Mouse (Mus musculus): ENCODE measurements around the gene Utf1. TPM values are rescaled to one million over a fixed set of nuclear protein-coding genes. Genes with fewer than 3 reads are reported as not detected.
A peak's percentile ranks its signal among the peaks of the same experiment; 100 is the strongest.

Utf1 gene
- polyA plus RNA-seq, 1 experiment = 2.1 TPM

DNA sequence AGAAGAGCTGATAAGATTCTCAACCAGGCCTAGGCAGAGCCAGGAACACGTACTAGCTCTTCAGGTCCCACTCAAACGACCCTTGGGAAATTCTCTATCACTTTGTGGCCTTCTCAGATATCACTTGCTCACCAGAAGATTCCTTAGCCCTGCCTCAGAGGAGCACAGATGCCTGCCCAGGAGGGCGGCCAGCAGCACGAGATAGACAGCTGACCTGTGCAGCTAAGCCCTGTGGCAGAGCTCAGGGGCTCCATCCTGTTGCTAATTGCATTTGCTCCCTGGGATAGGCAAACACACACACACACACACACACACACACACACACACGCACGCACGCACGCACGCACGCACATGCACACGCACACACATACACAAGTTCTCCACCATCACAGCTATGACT lies 38.5 kb downstream of the Utf1 start:
- no peaks in the 10 kb centered on the region for H3K36me3 ChIP-seq (ENCODE audit: control insufficient read depth, insufficient read depth, low read length)
- H3K27me3 ChIP-seq (ENCODE audit: control insufficient read depth, insufficient read depth, low read length) = no peaks in the 10 kb centered on the region
- peaks cover 9% of the 10 kb centered on the region for H3K4me1 ChIP-seq (ENCODE audit: control insufficient read depth, insufficient read depth, low read length)
- H3K27ac ChIP-seq (ENCODE audit: control insufficient read depth, insufficient read depth, low read depth, low read length) = no peak overlapping the region
- no peak for TF ChIP-seq CTCF (IDR thresholded peaks at IDR 0.05; ENCODE audit: control insufficient read depth, insufficient read depth, insufficient replicate concordance, low read depth, low read length)
- no peak for TF ChIP-seq POLR2A (IDR thresholded peaks at IDR 0.05; ENCODE audit: control insufficient read depth, low read depth, low read length)
- H3K4me3 ChIP-seq (ENCODE audit: control insufficient read depth, low read depth, low read length) = no peak overlapping the region

DNA sequence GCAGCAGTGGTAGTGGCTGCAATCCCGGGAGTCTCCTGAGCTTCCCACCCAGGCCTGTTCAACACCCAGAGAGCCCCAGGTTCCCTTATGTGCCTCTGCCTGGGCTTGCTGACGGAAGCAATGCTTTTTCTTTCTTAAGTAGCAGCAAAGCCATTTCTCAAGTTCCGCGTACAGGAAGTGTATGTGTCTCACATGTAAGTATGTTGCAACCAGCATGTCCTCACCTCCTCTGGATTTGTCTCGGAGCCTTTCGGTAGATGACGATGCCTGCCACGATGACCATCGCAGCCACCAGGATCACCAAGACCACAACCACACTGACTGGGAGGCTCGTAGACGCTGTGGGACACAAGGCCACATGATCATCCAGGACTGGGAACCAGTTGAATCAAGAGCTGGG lies 40.9 kb downstream of the Utf1 start:
- no peak for TF ChIP-seq CTCF (IDR thresholded peaks at IDR 0.05; ENCODE audit: control insufficient read depth, insufficient read depth, insufficient replicate concordance, low read depth, low read length)
- no peak for TF ChIP-seq POLR2A (IDR thresholded peaks at IDR 0.05; ENCODE audit: control insufficient read depth, low read depth, low read length)
- Histone ChIP-seq H3K27me3 (ENCODE audit: control insufficient read depth, insufficient read depth, low read length) (no peaks in the 10 kb centered on the region), H3K27ac (ENCODE audit: control insufficient read depth, insufficient read depth, low read depth, low read length) (no peak overlapping the region), H3K4me1 (ENCODE audit: control insufficient read depth, insufficient read depth, low read length) (no peaks in the 10 kb centered on the region; the same call in 1 of the 2 replicates), H3K36me3 (ENCODE audit: control insufficient read depth, insufficient read depth, low read length) (no peaks in the 10 kb centered on the region), H3K4me3 (ENCODE audit: control insufficient read depth, low read depth, low read length) (no peak overlapping the region)

DNA sequence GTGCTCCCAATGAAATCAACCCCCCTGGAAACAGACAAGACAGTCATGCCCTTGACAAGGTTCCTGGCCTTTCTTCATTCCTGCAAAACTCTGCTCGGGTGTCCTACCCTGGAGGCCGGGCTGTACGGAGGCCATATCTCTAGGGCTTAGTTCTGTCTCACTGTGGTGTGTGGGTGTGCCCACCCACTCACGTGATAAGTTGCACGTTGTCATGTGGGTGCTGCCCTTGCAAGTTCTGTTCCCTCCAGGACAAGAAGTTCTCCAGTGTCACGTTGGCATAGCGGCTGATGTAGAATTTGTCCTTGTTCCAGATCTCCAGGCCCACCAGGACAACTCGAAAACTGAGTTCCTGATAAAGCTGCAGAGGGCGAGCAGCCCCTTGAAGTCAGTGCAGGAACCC lies 44.7 kb downstream of the Utf1 start:
- Histone ChIP-seq H3K27me3 (ENCODE audit: control insufficient read depth, insufficient read depth, low read length) (no peaks in the 10 kb centered on the region), H3K4me1 (ENCODE audit: control insufficient read depth, insufficient read depth, low read length) (no peaks in the 10 kb centered on the region), H3K36me3 (ENCODE audit: control insufficient read depth, insufficient read depth, low read length) (no peaks in the 10 kb centered on the region), H3K27ac (ENCODE audit: control insufficient read depth, insufficient read depth, low read depth, low read length) (no peak overlapping the region), H3K4me3 (ENCODE audit: control insufficient read depth, low read depth, low read length) (no peak overlapping the region)
- TF ChIP-seq POLR2A (IDR thresholded peaks at IDR 0.05; ENCODE audit: control insufficient read depth, low read depth, low read length) (no peak), CTCF (IDR thresholded peaks at IDR 0.05; ENCODE audit: control insufficient read depth, insufficient read depth, insufficient replicate concordance, low read depth, low read length) (no peak)

DNA sequence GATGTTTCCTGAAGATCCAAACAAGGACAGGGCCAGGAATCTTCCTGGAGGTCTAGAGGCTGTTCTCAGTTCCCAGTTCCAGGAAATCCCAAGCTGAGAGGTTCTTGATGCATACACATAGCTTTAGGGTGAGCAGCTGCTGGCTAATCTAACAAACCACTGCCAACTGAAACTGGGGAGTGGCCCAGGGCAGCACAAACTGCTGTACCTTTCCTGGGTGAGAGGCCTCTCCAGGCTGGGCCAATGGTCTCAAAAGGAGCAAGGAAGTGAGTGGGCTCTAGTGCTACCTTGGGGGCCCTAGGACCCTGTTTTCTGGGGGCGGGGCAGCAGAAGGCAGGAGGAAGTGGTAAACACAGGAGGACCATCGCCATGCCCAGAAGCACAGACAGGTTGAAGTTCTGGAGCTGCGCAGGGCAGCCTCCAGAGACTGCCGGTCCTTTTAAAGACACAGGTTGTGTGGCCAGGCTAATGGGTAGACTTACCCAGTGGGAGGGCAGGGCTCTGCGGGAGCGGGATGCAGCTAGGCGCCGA lies 47.3 kb downstream of the Utf1 start:
- Histone ChIP-seq H3K36me3 (ENCODE audit: control insufficient read depth, insufficient read depth, low read length) (no peaks in the 10 kb centered on the region), H3K27ac (ENCODE audit: control insufficient read depth, insufficient read depth, low read depth, low read length) (no peak overlapping the region), H3K4me1 (ENCODE audit: control insufficient read depth, insufficient read depth, low read length) (no peaks in the 10 kb centered on the region), H3K4me3 (ENCODE audit: control insufficient read depth, low read depth, low read length) (no peak overlapping the region), H3K27me3 (ENCODE audit: control insufficient read depth, insufficient read depth, low read length) (no peaks in the 10 kb centered on the region)
- no peak for TF ChIP-seq CTCF (IDR thresholded peaks at IDR 0.05; ENCODE audit: control insufficient read depth, insufficient read depth, insufficient replicate concordance, low read depth, low read length)
- no peak for TF ChIP-seq POLR2A (IDR thresholded peaks at IDR 0.05; ENCODE audit: control insufficient read depth, low read depth, low read length)

DNA sequence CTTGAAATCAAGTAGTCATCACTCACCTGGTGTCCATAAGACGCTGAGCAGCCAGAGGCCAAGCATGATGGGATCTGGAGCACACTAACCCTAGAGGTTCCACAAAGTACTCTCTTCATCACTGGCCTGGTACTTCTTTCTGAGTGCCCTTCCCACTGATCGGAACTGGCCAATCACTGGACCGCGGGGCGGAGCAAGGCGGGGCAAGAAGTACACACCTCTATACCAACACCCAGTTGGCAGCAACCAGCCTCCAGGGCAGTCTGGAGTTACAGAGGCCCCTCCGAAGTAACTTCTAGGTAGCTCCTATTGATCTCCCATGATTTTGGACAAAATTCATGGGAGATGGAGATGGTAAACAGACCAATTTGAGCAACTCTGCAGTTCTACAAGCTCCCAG lies 48.8 kb downstream of the Utf1 start, which contains the start of gene Adam8:
Gene Adam8, minus strand, starts transcription at position 157 of the 400 bp plus-strand sequence.
- Histone ChIP-seq H3K4me3 (ENCODE audit: control insufficient read depth, low read depth, low read length) (no peak within 1 kb of the TSS), H3K27ac (ENCODE audit: control insufficient read depth, insufficient read depth, low read depth, low read length) (no peak within 1 kb of the TSS), H3K27me3 (ENCODE audit: control insufficient read depth, insufficient read depth, low read length) (no peaks in the 10 kb centered on the region), H3K36me3 (ENCODE audit: control insufficient read depth, insufficient read depth, low read length) (0 out of 2 replicates have a peak, but pooled peaks cover 1% of the 10 kb centered on the region), H3K4me1 (ENCODE audit: control insufficient read depth, insufficient read depth, low read length) (no peaks in the 10 kb centered on the region)
- TF ChIP-seq CTCF (IDR thresholded peaks at IDR 0.05; ENCODE audit: control insufficient read depth, insufficient read depth, insufficient replicate concordance, low read depth, low read length) = no peak
- TF ChIP-seq POLR2A (IDR thresholded peaks at IDR 0.05; ENCODE audit: control insufficient read depth, low read depth, low read length) = no peak

DNA sequence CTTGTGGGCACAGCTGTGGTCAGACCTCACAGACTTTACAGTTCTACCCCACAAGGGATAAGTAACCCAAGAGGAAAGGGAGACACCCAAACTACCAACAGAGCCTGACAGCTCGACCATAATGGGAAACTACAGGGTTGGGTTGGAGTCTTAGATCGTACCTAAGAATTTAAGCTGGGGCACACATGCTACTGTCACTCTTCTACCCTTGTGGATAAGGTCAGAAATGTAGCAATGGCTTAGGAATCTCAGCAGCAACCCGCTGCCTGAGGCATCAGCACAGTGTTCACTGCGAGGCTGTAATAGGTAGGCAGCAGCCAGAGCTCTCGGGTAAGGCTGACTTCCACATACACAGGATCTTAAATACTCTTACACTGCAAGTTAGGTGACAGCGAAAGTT lies 49.9 kb downstream of the Utf1 start:
- peaks cover 2% of the 10 kb centered on the region for H3K36me3 ChIP-seq (ENCODE audit: control insufficient read depth, insufficient read depth, low read length)
- TF ChIP-seq POLR2A (IDR thresholded peaks at IDR 0.05; ENCODE audit: control insufficient read depth, low read depth, low read length) (no peak), CTCF (IDR thresholded peaks at IDR 0.05; ENCODE audit: control insufficient read depth, insufficient read depth, insufficient replicate concordance, low read depth, low read length) (no peak)
- no peaks in the 10 kb centered on the region for H3K27me3 ChIP-seq (ENCODE audit: control insufficient read depth, insufficient read depth, low read length)
- H3K4me1 ChIP-seq (ENCODE audit: control insufficient read depth, insufficient read depth, low read length) = no peaks in the 10 kb centered on the region
- H3K27ac ChIP-seq (ENCODE audit: control insufficient read depth, insufficient read depth, low read depth, low read length) = no peak overlapping the region
- no peak overlapping the region for H3K4me3 ChIP-seq (ENCODE audit: control insufficient read depth, low read depth, low read length)

DNA sequence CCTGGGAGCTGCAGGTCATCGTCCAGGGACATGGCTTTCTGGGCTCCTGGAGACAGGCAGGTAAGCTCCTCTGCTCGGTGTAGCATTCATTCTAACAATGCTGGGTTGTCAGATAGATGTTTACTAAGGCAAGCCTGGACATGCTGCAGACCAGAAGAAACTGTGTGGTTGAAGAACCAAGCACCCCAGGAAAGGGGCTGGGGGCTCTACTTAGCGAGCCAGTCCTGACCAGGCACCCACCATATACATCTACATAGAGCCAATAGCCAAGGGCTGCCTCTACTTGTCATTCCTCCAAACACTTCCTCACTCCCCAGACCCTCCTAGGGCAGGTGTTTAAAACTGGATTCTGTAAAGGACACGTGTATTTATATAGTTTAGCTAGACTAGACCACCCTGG lies 50.6 kb downstream of the Utf1 start:
- peaks cover 2% of the 10 kb centered on the region for H3K36me3 ChIP-seq (ENCODE audit: control insufficient read depth, insufficient read depth, low read length)
- no peaks in the 10 kb centered on the region for H3K4me1 ChIP-seq (ENCODE audit: control insufficient read depth, insufficient read depth, low read length)
- TF ChIP-seq CTCF (IDR thresholded peaks at IDR 0.05; ENCODE audit: control insufficient read depth, insufficient read depth, insufficient replicate concordance, low read depth, low read length) = no peak
- TF ChIP-seq POLR2A (IDR thresholded peaks at IDR 0.05; ENCODE audit: control insufficient read depth, low read depth, low read length) = no peak
- no peak overlapping the region for H3K4me3 ChIP-seq (ENCODE audit: control insufficient read depth, low read depth, low read length)
- no peak overlapping the region for H3K27ac ChIP-seq (ENCODE audit: control insufficient read depth, insufficient read depth, low read depth, low read length)
- H3K27me3 ChIP-seq (ENCODE audit: control insufficient read depth, insufficient read depth, low read length) = no peaks in the 10 kb centered on the region

DNA sequence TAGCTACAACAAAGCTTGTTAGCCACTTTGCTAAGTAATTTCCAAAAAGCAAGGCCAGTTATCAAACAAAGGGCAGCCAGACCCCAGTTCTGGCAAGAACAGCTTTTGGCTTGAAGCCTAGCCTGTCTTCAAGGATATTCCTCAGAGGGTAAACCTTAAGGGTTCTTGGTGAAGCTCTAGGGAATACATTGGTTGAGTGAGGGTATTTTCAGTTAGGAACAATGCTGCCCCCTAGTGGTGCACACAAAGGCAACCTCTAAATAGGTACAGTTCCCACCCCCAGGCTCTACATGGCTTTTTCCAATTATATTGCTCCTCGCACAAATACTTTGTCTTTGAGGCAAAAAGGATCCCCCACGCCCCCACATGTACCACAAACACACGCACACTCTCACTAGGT lies 51.1 kb downstream of the Utf1 start:
- Histone ChIP-seq H3K36me3 (ENCODE audit: control insufficient read depth, insufficient read depth, low read length) (peaks cover 2% of the 10 kb centered on the region), H3K27ac (ENCODE audit: control insufficient read depth, insufficient read depth, low read depth, low read length) (no peak overlapping the region), H3K4me3 (ENCODE audit: control insufficient read depth, low read depth, low read length) (no peak overlapping the region), H3K4me1 (ENCODE audit: control insufficient read depth, insufficient read depth, low read length) (no peaks in the 10 kb centered on the region), H3K27me3 (ENCODE audit: control insufficient read depth, insufficient read depth, low read length) (no peaks in the 10 kb centered on the region)
- TF ChIP-seq POLR2A (IDR thresholded peaks at IDR 0.05; ENCODE audit: control insufficient read depth, low read depth, low read length) (no peak), CTCF (IDR thresholded peaks at IDR 0.05; ENCODE audit: control insufficient read depth, insufficient read depth, insufficient replicate concordance, low read depth, low read length) (peak; percentile 23; the same call in 1 of the 2 replicates)

Other genes starting within 250 kb of the Utf1 start
- 0.43 and 0.48 TPM in 2 replicates for gene Adgra1, start 109.6 kb upstream of the Utf1 start, polyA plus RNA-seq (2012; rRNA removed)
- gene Kndc1, start 49.1 kb upstream of the Utf1 start, polyA plus RNA-seq (2012; rRNA removed) = 3.6 and 3.9 TPM in 2 replicates
- gene 6430531B16Rik, start 35.0 kb downstream of the Utf1 start, polyA plus RNA-seq (2012; rRNA removed) = 108 and 114 TPM in 2 replicates
- gene Adam8, start 48.8 kb downstream of the Utf1 start, polyA plus RNA-seq (2012; rRNA removed) = 6.9 and 7.0 TPM in 2 replicates
- gene Zfp511, start 92.6 kb downstream of the Utf1 start, polyA plus RNA-seq (2012; rRNA removed) = 57.7 and 58.9 TPM in 2 replicates
- 60.3 and 67.5 TPM in 2 replicates for gene Tubgcp2, start 92.9 kb downstream of the Utf1 start, polyA plus RNA-seq (2012; rRNA removed)
- 0.12 TPM in 1 of 2 replicates, not detected in the other for gene Msx3, start 105.3 kb downstream of the Utf1 start, polyA plus RNA-seq (2012; rRNA removed)
- gene Caly, start 138.8 kb downstream of the Utf1 start, polyA plus RNA-seq (2012; rRNA removed) = 3.7 and 4.6 TPM in 2 replicates
- gene Prap1, start 149.6 kb downstream of the Utf1 start, polyA plus RNA-seq (2012; rRNA removed) = 0.73 and 1.4 TPM in 2 replicates
- gene Fuom, start 158.7 kb downstream of the Utf1 start, polyA plus RNA-seq (2012; rRNA removed) = 2.1 and 2.7 TPM in 2 replicates
- 3.0 and 4.2 TPM in 2 replicates for gene Paox, start 172.0 kb downstream of the Utf1 start, polyA plus RNA-seq (2012; rRNA removed)
- gene Echs1, start 172.7 kb downstream of the Utf1 start, polyA plus RNA-seq (2012; rRNA removed) = 22.0 and 24.2 TPM in 2 replicates
- gene Mtg1, start 193.8 kb downstream of the Utf1 start, polyA plus RNA-seq (2012; rRNA removed) = 10.7 and 11.3 TPM in 2 replicates
- 0.13 and 0.30 TPM in 2 replicates for gene Sprn, start 211.1 kb downstream of the Utf1 start, polyA plus RNA-seq (2012; rRNA removed)
- not detected in 2 replicates for gene Olfr522, start 221.0 kb downstream of the Utf1 start, polyA plus RNA-seq (2012; rRNA removed)
- gene Olfr523, start 229.4 kb downstream of the Utf1 start, polyA plus RNA-seq (2012; rRNA removed) = not detected in 2 replicates